Mouse (Mus musculus): ENCODE data around the gene Stk32b.

Gene Stk32b

DNA sequence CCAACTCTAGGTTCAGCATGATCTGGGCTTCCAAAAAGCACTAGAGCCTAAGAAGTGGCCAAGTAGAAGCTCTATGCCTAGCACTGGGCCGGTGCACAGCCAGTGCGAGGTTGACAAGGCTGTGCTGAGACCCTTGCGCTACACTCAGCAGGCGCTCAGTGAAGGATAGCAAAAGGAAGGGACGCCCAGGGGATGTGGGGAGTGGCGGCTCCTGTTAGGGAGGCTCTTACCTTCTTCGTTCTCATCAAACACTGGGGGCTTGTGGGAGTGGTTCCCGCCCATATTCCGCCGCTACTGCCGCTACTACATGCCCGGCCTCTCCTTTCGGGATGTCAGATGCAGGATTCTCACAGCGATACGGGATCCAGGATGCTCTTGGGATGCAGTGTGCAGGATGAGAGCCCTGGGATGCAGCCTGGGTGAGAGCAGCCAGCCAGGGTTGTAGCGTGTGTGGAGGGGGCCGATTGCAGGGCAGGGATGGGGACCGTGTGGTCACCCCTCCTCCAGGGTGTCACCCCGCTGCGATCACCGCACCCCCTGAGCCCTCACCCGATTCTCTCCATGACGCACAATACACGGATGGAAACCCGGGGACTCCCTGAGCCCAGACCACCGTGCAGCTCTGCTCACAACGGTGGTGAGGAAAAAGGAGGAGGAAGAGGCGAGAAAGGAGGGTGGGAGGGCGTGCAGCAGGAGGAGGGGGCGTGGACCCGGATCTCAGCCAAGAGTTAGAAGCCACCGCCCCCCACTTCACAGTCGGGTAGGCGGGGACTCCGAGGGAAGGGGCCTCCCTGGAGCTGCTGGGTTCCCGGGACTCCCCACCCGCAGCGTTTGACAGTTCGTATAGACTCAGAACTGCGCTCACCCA lies at the start of gene Stk32b:
Stk32b (minus strand) TSS at position 667 of the 868 bp plus-strand sequence.
- in situ Hi-C loops (cut with MboI; ENCODE audit: unreplicated experiment in 2 of 2) = no loop called here

DNA sequence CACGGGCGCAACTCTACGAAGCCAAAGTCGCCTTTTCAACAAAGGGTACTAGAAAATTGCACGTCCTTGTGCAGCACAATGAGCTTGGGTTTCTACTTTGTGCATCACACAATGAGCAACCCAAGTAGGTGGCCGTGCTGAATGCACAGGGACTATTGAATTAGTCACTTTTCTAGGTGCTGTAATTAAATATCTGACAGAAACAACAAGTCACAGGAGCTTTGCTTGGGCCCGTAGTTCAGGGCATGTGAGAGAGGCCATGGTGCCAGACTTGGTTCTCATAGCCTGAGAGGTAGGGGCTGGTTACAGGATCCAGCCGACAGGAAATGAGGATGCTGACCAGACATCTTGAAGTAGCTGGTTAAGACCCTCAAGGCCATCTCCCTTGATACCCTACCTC lies 48.9 kb upstream of the Stk32b start:
- in situ Hi-C loops (cut with MboI; ENCODE audit: unreplicated experiment in 2 of 2) = loop anchor here in 1 of 2 experiments (25.0 kb wide), 1 partner anchor 321 kb away; no protein-coding TSS in a partner anchor

- in situ Hi-C loops (cut with MboI; ENCODE audit: unreplicated experiment in 2 of 2) = loop anchor here in 1 of 2 experiments (25.0 kb wide), 1 partner anchor 325 kb away; no protein-coding TSS in a partner anchor
These were observed 45.1 kb upstream of the Stk32b start for GRCm38 (mm10) chr5:37762046-37762445.

GRCm38 (mm10) chr5:37753366-37753765 lies 36.4 kb upstream of the Stk32b start:
- in situ Hi-C loops (cut with MboI; ENCODE audit: unreplicated experiment in 2 of 2) = loop anchor here in 1 of 2 experiments (25.0 kb wide), 1 partner anchor 334 kb away; no protein-coding TSS in a partner anchor

DNA sequence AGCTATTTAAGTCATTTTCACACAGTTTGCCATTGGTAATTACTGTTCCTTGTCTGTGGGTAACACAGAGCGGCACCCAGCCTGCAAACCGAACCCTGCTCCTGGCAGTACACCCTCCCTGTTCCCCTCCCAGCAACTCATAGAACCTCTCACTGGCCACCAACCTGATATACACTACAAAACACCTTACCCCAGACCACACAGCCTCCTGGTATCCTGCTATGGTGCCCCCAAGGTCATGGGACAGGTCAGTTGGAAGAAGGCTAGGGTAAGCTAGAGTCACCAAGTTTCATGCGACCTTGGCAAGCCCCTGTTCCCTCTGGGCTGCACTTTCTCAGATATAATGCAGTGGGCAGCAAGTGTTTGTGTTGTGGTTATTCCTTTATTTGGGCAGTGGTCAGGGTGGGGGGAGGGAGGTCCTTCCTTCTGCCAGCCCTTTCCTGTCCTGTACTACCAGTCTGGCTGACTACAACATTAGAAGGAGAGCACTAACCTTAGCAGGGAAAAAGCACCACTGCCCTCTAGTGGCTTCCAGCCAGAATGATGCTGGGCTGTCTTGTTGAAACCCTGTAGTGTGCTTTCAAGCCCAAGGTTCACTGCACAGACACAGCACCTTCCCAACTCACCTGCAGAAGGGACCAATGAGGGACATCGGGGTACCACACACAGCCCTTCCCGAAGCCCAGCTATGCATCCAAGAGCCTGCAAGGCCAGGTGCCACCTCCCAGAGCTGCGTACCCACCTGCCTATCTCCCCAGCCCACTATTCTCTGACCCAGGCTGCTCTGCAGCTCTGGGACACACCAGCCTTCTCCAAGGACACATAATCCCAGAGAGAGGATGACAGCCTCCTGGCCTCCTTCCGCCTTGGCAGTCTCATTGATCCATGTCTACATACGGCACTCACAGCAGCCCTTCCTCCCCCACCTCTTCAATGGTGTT lies 35.3 kb upstream of the Stk32b start:
- in situ Hi-C loops (cut with MboI; ENCODE audit: unreplicated experiment in 2 of 2) = loop anchor here in 1 of 2 experiments (25.0 kb wide), 1 partner anchor 335 kb away; no protein-coding TSS in a partner anchor

- in situ Hi-C loops (cut with MboI; ENCODE audit: unreplicated experiment in 2 of 2) = no loop called here
These were observed 27.1 kb upstream of the Stk32b start for GRCm38 (mm10) chr5:37743889-37744707.

- in situ Hi-C loops (cut with MboI; ENCODE audit: unreplicated experiment in 2 of 2) = no loop called here
These were observed 19.2 kb upstream of the Stk32b start for GRCm38 (mm10) chr5:37736213-37736612.

- in situ Hi-C loops (cut with MboI; ENCODE audit: unreplicated experiment in 2 of 2) = no loop called here
These were observed 18.3 kb upstream of the Stk32b start, which contains the start of gene Cytl1 for GRCm38 (mm10) chr5:37735224-37735623. Gene Cytl1, plus strand, starts transcription at chr5:37735519.

- in situ Hi-C loops (cut with MboI; ENCODE audit: unreplicated experiment in 2 of 2) = no loop called here
These were observed 13.8 kb upstream of the Stk32b start for GRCm38 (mm10) chr5:37730781-37731180.

- in situ Hi-C loops (cut with MboI; ENCODE audit: unreplicated experiment in 2 of 2) = no loop called here
These were observed 8.4 kb upstream of the Stk32b start for GRCm38 (mm10) chr5:37725220-37725886.

DNA sequence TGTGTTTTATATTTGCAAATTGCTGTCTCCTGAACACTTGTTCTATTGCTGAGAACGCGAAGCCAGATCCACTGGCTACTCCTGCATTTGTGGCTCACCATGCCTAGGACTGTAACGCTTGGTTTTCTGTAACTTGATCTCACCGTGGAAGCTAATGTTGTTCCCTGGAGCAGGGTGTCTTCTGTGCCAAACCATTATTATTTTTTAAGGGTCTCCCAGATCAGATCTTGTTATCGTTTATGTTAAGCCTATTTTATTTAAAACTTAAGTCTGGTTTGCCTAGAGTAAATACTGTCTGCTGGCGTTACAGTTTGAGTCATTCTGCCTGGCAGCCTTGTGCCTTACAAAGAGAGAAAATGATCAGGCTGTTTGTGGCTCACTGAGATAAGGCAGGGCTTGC lies 3.7 kb upstream of the Stk32b start:
- in situ Hi-C loops (cut with MboI; ENCODE audit: unreplicated experiment in 2 of 2) = no loop called here

DNA sequence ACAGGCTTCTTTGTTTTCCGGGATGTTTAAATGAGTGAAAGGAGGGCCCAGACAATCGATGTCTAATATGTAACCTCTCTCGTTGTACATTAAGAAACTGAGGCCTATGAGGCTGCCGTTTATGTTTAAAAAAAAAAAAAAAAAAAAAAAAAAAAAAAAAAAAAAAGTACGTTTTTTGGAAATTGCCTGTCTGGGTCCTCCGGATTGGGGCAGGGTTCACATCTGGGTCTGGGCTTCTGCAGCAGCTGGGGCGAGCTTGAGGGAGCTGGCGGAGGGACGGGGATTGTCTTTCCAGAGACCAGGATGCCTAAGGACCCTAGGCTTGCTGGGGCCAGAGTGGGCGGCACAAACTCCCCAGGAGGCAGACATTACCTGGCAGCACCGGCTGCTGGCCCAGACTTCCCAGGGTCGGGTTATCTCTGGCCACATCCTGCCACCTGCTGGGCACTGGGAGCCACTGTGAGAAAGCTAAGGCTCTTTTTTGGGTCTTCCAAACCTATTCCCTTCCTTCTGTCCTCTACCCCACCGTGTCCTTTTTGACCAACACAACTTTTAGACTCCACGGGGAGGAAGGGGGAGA lies 503 bp upstream of the Stk32b start:
- in situ Hi-C loops (cut with MboI; ENCODE audit: unreplicated experiment in 2 of 2) = no loop called here

GRCm38 (mm10) chr5:37709257-37709904 lies 7.6 kb downstream of the Stk32b start:
- in situ Hi-C loops (cut with MboI; ENCODE audit: unreplicated experiment in 2 of 2) = no loop called here

GRCm38 (mm10) chr5:37708124-37708523 lies 8.8 kb downstream of the Stk32b start:
- in situ Hi-C loops (cut with MboI; ENCODE audit: unreplicated experiment in 2 of 2) = no loop called here

DNA sequence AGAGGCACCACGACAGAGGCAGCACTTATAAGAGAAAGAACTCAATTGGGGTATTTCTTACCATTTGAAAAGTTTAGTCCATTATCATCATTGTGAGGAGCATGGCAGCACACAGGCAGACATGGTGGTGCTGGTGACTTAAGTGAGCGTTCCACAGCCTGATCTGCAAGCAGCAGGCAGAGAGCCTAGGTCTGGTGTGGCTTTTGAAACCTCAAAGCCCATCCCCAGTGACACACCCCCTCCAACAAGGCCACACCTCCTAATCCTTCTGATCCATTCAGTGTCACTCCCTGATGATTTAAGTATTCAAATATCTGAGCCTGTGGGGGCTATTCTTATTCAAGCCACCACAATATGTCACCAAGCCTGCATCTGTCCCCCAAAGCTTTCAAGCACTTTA lies 12.0 kb downstream of the Stk32b start:
- in situ Hi-C loops (cut with MboI; ENCODE audit: unreplicated experiment in 2 of 2) = no loop called here

- in situ Hi-C loops (cut with MboI; ENCODE audit: unreplicated experiment in 2 of 2) = no loop called here
These were observed 17.2 kb downstream of the Stk32b start for GRCm38 (mm10) chr5:37699757-37700156.

DNA sequence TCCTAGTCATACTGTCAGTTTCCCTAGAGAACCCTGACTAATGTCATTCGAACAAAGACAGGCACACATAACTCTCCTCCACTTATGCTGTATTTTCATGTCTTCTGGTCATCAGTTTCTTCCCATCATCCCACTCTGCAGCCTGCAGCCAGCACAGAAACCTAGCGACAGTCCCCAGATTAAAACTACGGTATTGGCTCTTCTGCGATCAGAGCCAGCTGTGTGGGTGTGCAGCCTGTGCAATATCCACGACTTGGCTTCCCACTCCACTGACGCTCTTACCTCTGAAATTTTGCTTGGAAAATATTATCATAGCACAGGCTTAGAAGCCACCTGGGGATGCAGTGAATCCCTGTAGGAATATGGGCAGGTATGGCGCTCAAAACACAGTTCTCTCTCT lies 19.7 kb downstream of the Stk32b start:
- in situ Hi-C loops (cut with MboI; ENCODE audit: unreplicated experiment in 2 of 2) = no loop called here

DNA sequence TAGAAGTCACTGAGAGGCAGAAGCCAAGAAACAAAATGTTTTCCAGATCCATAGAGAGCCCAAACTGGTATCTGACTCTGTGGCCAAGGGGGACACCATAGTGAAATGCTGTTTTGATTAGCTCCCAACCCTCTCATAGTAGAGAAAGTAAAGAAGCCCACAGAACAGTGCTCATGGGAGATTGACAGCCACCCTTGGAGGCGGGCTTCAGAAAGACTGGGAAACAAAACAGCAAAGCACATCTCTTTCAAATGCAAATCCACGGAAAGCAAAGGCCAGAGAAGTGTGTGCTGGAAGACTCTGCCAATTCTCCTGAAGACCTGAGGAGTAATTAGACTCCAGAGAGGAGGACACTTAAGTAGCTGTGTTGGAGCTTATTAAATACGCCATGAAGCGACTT lies 21.2 kb downstream of the Stk32b start:
- in situ Hi-C loops (cut with MboI; ENCODE audit: unreplicated experiment in 2 of 2) = no loop called here

GRCm38 (mm10) chr5:37692759-37693158 lies 24.2 kb downstream of the Stk32b start:
- in situ Hi-C loops (cut with MboI; ENCODE audit: unreplicated experiment in 2 of 2) = no loop called here

Data from v-Abl transformed pro-B cells (cell line).